Mouse (Mus musculus) frontal cortex, adult (tissue): ENCODE data around the gene Plcb2.

Experiments
- ATAC-seq: cut with Nextera tagmentation; 2 replicates; pipeline ENCODE4 v1.9.2; 2017; ENCODE audit warnings: mild to moderate bottlenecking, moderate library complexity, mixed read lengths; ENCODE audit not compliant: low TSS enrichment

Gene Plcb2

DNA sequence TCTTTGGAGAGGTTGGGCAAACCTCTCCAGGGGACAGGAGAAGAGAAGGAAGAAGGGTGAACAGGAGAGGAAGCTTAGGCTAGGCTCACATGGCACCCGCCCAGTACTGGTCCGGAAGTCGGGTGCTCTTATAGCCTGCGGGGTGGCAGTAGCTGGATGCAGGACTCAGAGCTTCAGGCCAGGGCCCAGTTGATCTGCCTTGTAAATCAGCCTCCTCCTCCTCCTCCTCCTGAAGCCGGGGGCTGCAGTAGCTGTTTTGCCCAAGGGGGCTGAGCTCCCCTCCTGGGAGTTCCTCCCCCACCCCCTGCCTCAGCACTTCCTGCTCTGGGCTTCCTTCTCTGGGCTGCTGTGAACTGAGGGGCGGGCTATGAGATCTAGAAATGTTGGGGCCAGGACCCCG is at the start of gene Plcb2:
Gene Plcb2 (minus strand): TSS at position 102 of the 400 bp plus-strand sequence.
- no peak for ATAC-seq

DNA sequence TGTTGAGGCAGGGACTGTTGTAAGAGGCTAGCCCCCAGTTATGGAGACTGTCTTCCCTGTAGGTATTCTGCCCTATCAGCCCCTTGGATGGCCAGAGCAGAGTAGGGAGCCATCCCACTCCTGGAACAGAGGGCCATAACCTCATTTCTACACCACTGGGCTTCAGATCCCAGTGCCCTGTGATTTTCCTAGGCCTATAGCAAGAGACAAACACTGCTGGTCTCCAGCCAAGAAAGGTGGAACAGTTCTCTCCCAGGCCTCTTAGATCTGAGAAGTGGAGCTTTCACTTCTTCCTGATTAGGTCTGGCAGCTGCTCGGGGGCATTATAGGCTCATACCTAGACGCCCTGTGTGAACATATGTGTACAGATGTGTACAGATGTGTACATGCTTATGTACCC is 48.1 kb upstream of the Plcb2 start:
- ATAC-seq, result no peak

DNA sequence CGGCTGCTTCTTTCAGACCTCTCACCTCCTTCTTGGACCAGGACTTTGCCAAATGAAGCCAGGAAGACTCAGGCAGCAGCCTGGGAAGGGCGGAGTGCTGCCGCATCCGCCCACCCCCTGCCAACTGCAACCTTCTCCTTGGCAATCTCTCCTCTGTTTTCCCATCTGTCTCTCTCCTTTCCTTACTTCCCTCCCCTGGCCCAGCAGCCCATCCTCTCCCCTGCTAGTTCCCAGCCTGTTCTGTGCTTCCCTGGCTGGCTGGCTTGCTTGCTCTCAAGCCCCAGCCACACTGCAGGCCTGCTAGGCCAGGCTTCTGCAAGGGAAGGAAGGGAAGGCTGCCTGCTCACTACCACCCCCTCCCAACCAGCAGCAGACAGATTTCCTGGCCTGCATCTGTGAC is 47.6 kb upstream of the Plcb2 start:
- peak; percentile 80 for ATAC-seq

DNA sequence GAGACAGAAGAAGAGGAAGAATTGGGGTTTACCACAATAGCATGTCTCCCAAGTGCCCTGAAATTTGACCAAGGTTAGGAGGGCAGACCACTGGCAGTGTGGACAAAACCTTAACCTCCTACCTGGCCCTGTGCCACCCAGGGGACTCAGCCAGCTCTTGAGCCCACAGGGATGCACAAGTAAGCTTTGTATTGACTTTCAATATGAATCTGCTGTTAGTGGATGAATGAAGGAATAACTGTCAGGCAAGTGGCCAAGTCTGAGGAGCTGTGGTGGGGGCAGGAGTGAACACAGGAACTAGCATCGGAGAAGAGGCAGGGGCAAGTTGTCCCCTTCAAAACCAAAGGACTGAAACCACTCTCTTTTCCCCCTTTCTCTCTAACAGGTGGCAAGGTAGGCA is 47.2 kb upstream of the Plcb2 start:
- ATAC-seq, result no peak

DNA sequence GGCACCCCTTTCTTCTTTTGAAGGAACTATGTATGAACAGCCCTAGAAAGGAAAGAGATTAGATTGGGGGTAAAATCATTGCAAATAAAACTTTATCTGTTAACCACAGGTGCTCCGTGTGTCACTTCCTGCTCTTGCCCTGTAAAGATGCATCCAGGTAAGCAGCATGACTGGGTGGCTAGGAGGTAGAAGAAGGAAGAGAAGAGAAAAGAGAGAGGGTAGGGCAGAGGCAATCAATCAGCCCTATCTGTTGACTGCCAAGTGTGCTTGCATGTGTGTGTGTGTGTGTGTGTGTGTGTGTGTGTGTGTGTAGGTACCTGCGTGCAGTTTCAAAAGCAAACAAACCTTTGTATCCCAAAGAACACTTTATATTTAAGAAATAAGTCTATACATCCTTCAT is 46.3 kb upstream of the Plcb2 start:
- no peak for ATAC-seq

DNA sequence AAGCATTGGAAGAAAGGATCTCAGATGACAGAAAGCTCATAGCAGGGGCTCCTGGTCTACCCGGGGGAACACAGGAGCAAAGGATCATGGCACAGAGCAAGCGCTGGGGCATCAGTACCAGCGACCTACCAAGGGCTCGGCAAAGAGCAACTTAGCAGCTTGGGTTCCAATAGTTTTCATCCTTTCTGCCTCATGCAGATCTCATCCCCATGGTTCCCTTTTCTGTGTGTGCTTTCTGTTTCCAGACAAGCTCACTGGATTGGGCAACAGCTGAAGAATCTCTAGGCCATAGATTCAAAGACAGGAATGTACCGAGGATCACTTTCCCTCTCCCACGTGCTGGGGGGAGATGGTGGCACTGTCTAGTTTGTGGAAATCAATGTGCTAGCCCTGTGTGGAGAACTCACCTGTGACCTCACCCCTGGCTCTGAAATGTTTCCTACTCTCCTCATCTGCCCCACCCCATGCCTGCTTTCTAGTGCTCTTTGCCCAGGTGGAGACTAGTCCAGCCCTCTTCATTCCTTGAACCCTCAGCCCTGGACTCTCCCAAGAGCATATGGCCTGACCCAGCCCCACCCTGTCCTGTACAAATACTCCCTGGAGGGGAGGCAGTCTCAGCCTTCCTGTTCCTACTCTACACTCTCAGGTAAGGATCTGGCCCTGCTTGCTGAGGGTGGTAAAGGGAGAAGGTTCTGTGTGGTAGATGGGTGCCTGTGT is 44.1 kb upstream of the Plcb2 start, which contains the start of gene Phgr1:
Gene Phgr1 (plus strand): TSS at position 612 of the 717 bp plus-strand sequence.
- ATAC-seq, result no peak

DNA sequence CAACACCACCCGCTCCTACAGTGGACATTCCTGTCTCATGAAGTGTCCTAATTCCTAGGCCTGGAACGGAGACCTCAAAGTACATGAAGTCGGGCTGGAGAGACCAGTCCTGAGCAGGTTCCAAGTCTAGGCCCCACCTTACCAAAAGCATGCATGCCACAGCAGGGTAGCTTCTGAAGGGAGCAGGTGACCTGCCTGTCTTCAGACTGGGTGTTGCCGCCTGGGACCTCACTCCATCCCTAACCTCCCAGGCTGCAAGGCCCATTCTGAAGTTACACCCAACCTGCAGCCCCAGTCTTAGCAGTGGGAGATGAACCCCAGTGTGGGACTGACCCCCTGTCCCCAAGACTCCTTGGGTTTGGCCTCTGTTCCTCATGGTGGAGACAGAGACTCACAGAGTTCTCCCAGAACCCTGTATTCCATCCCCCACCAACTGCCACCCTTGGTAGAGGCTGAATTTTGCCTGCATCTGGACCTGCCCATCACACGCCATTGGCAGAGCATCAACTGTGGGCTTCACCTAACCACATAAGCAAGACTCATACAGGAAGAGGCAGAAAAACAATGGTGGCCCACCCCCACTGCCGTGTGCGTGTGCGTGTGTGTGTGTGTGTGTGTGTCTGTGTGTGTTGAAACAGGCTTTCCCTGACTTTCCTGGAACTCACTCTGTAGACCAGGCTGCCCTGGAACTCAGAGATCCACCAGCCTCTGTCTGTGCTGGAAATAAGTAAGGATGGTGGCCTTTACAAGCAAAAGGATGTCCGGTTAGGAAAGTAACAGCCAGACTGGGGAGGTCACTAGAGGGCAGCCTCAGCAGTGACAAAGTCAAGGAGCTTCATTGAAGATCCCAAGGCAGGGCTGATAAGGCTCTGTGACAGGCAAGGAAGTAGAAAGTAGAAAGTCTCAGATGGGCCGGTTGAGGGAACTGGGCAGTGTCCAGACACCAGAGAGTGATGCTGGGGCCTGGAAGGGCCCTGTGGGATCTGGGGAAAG is 38.1 kb upstream of the Plcb2 start:
- no peak for ATAC-seq

DNA sequence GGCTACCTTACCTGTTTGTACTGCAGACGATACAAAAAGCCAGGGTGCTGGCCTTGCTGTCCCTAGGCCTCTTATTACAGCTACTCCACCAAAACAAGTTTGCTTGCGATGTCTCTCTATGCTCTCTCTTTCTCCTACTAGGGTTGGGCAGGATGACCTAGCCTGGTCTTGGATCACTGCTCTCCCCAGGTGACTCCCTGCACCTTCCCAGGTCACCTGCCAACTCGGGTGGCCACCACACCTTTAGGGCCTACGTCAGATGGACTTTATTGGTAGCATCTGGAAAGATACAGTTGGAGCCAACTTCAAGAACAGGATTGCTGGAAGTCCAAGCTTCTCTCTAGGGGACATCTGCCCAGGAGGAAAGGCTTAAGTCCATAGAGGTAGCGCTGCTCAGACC is 36.6 kb upstream of the Plcb2 start:
- ATAC-seq, result no peak

DNA sequence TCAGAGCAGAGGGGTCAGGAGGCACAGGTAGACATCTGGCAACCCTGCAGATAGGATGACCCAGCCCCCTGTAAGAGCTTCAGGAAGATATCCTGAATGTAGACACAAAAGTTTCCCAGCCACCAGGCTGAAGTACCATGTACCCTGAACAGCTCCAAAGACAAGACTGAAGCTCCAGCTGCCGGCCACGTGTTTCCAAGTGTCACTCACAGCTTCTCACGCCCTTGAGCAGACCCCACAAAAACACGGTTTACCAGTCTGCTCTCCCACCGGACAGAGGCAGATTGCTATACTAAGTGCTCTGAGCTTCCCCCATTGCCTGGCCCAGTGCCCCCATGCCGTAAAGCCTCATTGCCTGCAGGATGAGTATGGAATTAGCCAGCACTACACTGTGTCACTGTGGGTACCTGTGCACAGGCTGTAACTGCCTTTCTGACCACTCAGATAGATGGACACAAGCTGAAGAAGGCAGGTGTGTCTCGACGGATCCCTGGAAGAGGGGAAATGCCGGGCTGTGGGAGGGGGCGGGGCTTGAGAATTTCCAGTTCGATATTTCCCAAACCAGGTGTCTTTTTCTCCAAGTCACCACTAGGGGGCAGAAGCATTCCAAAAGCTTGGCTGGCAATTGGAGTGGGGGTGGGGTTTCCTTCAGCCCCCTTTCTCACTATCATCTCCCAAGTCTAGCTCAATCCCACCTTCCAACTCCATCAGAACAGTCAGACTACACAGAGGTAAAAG is 36.0 kb upstream of the Plcb2 start:
- peak; percentile 3; the same call in 1 of the 2 replicates for ATAC-seq

DNA sequence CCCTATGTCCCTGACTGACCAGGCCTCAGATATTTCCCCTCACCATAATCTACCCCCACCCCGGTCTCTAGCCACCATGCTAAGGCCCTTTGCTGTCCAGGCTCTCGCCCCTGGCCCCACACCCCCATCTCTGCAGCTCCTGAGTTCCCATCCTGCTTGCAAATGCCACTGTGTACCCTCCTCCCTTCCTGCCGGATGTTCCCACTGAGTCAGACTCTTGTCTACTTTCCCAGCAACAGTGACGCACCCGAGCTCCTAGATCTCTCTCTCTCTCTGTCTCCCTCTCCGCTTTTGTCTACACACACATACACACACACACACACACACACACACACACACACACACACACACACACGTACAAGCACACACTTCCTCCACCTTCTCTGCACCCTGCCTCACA is 35.2 kb upstream of the Plcb2 start:
- peak; percentile 56 for ATAC-seq

DNA sequence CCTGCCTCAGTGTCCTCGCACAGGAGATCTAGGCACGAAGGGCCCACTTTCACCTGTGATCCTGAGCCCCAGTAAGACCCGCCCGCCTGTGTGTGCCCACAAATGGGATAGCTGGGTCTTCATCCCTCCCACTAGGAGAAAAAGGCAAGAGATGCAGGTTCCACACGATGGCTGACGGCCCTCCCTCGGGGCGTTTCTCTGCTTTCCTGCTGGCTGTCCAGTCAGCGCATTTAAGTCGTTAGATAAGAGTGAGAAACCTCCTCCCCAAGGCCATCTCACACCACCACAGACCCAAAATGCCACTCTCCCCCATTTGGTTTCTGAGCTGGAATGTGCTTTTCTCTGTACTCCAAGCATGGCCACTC is 34.5 kb upstream of the Plcb2 start:
- peak; percentile 1; the same call in 1 of the 2 replicates for ATAC-seq

DNA sequence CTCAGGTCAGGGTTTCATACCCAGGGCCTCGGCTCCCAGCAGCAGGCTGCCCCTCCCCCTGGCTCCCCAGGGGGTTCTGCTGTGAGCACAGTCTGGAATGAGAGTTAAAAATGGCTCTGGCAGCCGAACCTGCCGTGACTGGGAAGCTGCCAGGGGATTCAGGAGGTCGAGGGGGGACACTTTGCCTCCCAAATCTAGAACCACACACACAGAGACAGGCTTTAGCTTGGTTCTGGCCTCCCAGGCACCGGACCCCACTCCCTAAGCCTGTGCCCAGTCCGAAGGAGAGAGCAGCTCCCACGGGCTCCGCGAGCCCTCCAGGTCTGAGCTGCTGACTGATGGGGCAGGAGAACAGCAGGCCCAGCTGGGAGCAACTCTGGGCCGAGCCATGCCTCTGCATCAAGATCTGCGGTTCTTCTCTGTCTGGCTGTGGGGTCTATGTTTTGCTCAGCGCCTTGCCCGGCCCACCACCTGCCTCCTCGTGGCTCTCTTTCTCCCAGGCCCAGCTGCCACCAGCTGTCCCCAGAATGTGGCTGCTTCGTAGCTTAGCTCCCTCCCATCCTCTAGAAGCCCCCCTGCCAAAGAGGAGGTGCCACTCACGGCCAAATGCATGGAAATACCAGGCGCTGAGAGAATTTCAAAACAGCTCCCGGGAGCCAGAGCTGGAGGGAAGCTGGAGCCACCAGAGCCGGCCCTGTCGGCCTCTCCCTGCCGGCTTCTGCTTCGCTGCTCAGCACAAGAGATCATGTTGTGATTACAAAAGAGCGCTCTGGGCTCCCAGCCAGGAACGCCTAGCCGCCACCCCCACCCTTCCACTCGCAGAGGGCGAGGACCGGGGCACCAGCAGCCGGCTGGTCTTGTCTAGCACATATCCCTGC is 33.9 kb upstream of the Plcb2 start, which contains the start of gene Ccdc9b:
Gene Ccdc9b (minus strand): TSS at position 756 of the 878 bp plus-strand sequence.
- peak; percentile 64 for ATAC-seq

DNA sequence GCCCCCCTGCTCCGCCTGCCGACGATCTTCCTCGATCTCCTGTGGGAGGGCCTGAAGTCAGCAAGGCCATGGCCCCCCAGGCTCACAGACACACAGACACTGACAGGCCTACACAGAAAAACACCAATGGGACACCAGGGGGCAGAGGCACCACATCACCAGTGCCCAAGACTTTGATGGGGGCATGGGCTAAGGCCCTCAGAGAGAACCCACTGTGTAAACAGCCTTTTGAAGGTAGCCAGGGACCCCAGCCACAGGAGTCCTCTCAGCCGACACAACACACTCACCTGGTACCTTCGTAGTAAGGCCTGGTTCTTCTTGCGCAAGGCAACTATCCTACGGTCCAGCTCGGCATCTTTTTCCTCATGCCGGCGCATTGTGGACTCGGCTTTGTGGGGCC is 33.1 kb upstream of the Plcb2 start:
- no peak for ATAC-seq

DNA sequence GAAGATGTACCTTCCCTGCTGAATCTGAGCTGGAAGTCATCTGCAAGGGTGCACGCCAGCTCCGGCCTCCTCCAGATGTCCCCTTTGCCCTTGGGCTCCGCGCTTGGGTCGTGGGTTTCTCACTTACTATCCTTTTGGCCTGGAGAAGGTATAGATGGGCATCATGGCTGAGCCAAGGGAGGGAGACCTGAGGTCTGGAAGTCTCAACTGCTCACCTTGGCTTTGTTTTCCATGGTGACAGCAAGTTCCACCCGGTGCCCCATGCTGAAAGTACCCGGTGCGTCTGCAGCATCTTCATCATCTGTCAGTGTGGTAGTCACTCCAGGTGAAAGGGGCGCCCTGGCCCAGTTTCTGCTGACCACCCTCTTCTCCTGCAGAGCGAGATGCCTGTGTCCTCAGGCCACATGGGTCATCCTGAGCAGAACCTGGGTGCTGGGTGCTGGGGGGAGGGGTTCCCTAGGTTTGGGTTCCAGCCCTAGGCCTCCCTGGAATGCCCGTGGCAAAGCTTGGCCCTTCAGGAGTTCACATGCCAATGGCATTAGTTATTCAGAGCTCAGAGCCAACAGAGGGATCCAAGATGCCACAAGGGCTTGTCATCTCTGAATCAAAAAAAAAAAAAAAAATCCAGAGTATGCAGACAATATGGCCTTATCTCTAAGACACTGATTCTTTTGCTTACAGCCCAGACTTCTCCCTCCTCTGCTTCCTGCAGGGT is 32.2 kb upstream of the Plcb2 start:
- no peak for ATAC-seq

DNA sequence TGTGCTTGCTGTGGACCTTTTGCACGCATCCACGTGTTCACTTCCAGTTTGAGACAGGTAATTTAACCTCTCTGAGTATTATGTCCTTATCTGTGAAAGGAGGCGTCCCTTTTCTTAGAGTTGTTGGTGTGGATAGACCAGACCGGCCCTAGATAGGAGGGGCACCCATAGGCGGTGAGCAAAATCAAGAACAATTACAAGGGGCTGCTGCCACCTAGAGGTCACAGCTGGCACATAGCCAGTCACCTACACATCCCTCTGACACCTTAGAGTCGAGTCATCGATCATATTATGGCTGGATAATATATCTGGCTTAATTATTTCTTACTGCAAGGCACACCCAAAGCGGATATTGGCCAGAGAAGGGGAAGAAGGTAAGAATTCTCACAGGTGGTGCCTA is 31.6 kb upstream of the Plcb2 start:
- no peak for ATAC-seq

DNA sequence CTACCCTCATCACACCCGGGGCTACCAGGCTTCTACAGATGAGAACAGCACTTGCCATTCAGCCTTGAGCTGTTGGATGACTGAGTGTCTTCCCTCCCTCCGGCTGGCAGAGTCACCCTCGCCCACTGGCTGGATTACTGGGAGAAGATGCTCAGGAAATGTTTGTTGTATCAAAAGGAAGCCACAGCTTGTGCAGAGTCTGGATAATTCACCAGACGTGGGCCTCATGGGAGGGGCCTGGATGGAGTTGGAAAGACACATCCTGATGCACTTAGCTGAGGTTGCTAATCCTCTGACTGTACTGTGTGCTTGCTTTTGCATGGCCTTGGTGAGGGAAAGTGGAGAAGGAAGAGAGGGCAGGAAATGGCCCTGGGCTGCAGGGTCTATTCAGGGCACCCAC is 27.9 kb upstream of the Plcb2 start:
- peak; percentile 50 for ATAC-seq

DNA sequence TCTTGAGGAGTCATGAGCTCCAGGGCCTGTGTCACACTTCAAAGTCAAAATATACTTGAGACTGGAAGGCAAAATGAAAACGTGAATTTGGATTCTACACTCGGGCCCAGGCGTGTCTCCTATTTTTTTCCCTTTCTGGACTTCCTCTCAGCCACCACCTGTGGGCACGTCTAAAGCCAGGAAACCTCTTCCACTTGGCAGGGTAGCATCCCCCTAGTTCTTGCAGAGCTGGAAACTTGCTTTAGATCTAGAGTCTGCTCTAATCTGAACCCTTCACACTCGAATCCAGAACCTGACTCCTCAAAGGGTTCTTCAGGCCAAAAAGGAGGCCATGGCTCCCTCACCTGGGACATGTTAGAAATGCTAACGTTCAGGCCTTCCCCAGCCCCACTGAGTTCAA is 27.2 kb upstream of the Plcb2 start:
- ATAC-seq, result no peak

DNA sequence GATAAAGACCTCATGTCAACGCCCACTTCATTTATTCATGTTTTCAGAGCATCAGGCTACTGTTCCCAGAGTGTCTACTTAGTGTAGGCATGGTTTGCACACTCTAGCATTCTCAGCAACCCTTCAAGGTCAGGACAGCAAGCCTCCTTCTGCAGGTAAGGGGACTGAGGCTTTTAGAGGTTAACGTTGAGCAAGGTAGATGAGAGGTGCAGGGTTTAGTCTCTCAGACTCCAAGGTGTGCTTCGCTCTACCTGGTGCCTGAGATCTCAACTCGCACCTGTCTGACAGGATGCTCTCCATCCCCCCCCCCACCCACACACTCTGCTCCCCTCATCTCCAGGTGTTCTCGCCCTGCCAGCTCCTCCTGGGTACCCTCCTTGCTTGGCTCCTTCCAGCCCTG is 25.9 kb upstream of the Plcb2 start:
- ATAC-seq, result no peak

DNA sequence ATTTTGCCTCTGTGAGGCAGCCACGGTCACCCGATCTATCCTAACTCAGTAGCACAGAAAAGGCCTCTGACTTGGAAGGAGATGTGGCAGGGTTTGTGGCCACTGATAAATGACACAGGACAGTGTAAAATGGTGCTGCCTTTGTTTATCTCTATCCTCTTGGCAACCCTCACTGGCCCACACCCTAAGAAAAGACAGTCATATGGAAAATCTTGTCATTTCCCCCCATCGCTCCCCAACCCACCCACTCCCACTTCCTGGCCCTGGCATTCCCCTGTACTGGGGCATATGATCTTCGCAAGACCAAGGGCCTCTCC is 24.5 kb upstream of the Plcb2 start:
- ATAC-seq, result no peak

DNA sequence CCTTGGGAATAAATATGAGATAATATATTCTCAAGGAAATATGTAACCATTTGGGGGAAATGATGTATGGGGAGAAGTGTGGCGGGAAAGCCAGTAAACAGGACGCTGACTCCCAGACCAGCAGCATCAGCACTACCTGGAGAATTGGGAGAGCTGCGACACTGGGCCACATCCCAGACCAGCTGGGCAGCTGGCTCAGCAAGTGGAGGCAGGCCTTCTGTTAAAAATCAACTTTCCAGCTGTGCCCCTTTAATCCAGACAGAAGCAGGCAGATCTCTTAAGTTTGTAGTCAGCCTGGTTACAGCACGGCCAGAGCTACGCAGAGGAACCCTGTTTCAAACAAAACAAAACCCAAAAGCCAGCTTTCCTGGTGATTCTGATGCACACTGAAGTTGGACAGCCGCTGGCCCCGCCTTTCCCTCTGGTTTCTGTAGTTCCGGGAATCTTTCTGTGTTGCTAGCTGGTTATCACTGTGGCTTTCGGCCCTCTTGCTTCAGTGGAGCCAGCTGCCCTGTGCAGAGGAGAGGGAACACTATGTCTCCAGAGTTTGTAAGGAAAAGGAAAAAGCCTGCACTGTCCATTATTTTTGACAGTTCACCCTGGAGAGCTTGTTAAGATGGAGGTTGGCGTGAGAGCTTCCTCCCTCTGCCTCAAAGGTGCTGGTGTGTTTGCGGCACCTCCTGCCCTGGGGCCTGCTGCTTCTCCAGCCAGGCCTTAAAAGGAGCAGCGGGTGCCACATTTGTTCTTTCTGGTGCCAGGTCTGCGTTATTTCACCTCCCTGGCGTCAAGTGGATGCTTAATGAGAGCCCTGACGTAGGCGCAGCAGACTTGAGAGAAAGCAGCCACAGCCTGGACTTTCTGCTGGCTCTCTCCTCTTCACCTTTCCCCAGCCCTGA is 23.9 kb upstream of the Plcb2 start:
- no peak for ATAC-seq
